Mouse (Mus musculus): ENCODE data around the gene Gm12830. TPM values are rescaled to one million over a fixed set of nuclear protein-coding genes. Genes with fewer than 3 reads are reported as not detected.

Gm12830 gene
- total RNA-seq (2022): not detected

DNA sequence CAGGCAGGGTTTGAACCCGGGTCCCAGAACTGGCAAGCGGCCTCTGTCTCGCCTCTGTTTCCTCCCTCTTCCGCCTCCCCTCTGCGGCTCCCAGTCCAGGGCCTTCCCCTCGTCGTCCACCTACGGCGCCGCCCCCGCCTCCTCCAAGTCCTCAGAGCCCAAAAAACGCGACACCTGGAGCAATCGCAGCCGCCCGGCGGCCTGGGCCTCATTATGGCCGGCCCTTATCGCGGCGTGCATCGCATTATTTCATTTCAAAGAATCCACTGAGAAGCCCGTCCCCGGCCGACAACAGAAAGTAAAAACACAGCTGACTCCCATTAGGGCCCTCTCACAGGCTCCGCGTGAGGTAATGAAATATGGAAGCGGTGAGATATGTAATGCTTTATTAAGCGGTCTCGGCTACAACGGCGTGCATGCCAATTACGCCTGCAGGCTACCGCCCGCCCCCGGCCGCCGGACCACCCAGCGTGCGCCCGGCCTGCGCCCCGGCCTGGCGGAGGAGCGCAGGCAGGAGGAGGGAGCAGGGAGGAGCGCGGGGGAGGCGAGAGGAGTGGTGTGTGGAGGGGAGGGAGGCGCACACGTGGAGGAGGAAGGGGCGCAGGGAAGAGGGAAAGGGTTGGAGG lies at the start of gene Gm12830:
Gene Gm12830 (plus strand): TSS at position 156 of the 626 bp plus-strand sequence.
- peak; percentile 22 to 34 for DNase-seq (ENCODE audit: low spot score in 2 of 2)

DNA sequence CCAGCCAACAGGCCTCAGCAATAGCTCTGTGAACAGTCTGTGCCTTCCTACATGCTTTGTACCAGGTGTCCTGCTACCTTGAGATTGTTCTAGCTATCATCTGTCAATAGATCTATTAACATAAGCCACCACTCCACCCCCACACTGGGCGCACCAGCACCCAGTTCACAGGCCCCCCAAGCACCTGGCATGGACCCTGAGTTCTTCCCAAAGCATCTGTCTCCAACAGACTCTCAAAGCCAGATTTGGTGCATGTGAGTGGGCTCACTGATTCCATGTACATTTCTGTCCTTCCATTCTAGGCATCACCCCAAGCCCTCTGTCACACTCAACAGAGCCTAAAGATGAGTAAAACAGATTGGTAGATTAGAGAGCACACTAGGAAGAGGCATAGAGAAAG lies 48.2 kb upstream of the Gm12830 start:
- peak; percentile 6 to 25 for DNase-seq (ENCODE audit: low spot score in 2 of 2)

DNA sequence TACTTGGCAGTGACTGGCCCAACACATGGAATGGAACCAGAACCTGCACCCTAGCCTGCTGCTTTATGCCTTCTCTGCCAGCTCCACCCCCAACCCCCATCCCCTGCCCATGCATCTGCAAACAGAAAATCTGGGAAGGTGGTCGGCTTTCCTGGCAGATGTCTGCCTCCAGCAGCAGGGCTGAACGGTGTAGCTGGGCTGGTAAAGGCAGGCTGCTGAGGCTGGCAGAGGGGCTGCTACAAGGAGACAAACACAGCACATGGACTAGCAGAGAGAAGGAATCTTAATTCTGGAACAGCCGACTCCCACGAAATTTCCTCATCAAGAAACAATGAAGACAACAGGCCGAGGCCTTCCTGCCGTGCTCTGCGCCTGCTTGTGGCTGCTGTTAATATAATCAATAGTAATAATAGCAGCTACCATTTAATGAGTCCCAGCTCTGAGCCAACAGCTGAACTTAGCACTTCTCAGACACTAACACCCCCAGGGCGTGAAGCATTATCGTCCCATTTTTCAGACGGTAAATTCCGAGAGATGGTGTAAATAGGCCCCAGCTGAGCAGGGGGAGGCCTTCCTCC lies 43.8 kb upstream of the Gm12830 start:
- DNase-seq (ENCODE audit: low spot score in 2 of 2): peak in 1 of 2 experiments; percentile 4

DNA sequence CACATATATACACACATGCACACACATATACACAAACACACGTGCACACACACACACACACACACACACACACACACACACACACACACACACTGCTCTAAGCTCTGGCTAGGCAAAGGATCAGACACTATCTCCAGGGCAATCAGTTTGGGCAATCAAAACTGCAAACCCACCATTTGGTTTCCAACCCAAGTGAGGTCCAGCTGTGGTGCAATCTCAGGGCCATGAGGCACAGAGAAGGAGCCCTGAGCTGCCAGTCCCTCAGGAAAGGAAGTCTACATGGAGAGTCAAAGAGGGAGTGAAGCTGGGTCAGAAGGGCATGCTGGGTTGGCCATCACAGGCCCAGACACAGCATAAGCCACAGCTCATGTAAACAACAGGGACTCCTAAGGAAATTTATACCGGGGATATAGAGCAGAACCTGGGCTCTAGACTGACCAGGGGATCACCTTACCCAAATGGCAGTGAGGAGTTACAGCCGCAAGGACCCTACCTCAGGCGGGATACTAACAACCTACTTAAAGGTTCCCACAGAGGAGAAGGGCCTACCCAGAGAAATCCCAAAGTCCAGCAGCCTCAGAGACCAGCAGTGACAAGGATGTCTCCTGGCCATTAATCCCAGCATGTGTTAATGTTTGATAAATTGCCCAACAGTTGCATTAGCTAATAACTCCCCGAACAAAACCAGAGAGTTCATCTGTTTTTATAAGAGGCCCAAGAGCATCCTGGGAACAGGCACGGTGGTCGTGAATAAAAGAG lies 42.6 kb upstream of the Gm12830 start:
- DNase-seq (ENCODE audit: low spot score in 2 of 2): no peak

DNA sequence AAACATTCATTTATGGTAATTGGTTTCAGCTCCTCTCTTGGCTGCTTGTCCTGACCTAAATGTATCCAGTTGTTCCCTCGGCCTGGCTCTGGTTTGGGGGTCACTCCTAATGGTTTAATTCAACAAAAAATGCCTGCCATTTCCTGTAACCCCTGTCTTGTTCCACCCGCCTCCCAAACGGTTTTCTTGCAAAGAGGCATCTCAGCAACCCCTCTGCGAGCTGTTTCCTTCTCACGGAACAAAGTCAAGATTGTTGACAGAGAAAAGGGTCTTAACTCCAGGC lies 42.1 kb upstream of the Gm12830 start:
- DNase-seq (ENCODE audit: low spot score in 2 of 2): peak in 1 of 2 experiments; percentile 7

DNA sequence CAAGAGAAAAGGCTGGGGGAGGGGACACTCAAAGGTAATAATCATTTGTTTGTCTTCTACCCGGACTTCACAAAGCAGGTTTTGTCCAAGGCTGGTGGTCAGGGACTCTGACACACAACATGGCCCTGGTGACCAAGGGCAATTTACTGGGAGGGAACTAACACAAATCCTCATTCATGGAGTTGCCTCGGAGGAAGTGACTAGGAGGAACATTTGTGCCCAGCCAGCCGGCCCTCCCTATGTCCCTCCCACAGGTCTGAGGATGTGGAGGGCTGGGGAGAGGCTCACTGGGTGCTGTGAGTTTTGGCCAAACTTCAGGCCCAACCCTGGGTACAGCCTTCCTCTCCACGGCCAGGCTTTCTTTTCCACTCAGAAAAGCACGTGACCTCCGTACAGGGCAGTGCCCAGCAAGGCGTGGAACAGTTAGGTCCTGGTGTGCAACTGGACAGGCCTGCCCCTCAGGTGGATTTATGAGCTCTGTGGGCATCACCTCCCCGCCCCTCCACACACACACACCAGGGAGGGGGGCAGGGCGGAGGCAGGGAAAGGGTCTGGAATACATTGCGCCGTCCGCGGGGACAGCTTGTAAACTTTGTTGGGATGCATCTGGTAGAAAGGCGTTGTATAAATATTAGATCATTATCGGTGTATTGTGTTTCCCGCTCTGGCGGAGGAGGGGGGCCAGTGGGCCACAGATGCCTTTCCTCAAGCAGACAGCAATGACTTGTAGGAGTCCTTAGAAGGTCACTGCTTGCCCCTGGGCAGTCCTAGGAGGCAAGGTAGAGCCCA lies 41.6 kb upstream of the Gm12830 start:
- DNase-seq (ENCODE audit: low spot score in 2 of 2): no peak

DNA sequence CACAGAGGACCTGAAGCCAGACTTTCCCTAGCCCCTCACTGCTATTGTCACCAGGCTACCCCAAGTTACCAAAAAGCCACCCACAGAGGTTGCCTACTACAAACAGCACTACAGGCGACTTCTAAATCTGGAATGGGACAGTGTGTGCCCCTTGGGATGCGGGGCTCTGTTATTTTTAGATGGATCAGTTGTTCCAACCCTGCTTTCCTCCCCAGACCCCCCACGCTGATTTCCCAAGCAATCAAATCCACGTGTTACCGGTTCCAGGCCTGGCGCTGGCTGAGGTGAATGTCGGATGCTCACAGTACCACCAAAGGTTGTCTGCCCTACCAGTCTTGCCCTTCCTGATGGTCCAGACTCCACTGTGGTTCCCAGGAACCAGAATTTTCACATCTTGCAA lies 38.7 kb upstream of the Gm12830 start:
- DNase-seq (ENCODE audit: low spot score in 2 of 2): no peak

DNA sequence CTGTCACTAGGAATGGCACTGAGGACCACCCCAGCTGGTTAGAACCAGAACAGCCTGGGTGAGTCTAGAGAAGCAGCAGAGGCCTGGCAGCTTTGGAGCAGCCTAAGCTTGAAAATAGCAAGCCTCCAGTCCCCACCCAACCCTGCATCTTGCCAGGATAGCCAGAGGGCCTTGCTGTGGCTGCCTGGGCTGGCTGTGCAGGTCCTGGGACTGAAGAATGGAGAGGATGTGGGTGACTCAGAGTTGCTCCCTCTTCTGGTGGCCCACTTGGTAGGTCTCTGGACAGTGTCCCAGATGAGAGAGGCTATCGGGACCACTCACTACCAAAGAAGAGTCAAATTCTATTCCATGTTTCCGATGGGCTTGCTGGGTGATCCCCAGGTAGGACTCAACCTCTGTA lies 36.8 kb upstream of the Gm12830 start:
- no peak for DNase-seq (ENCODE audit: low spot score in 2 of 2)

DNA sequence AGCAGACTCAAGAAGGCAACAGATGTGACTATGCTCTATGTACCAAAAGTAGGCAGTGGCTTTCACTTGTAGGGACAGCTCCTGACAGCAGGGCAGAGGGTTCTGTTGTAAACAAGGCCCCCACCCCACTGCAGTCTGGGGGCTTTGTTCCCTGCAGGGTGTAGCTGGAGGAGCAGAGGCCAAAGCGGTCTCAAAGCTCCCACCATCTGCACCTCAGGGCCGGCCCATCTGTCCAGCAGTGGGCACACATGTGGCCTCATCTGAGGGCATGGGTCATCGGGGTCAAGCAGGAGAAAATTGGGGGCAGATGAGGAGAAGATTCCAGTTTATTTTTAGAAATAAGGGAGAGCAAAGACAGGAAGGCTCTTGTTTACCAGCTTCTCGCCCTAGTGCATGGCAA lies 32.7 kb upstream of the Gm12830 start:
- no peak for DNase-seq (ENCODE audit: low spot score in 2 of 2)

DNA sequence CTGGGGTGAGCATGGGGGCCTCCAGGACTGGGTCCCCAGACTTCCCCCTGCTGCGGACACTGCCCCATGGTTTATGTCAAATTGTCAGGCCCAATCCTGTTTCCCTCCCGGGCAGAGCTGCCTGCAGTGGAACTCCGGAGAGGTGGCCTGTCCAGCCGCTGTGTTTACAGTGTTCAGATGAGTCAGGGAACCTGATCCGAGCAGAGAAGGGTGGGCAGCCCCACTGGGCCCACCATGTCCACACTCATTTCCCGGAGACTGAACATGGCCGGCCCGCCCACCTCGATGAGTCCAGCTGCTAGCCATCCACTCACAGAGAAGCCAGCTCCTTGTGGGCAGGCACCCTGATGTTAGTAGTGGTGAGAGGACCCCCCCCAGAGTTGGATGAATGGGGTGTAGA lies 29.9 kb upstream of the Gm12830 start:
- no peak for DNase-seq (ENCODE audit: low spot score in 2 of 2)

DNA sequence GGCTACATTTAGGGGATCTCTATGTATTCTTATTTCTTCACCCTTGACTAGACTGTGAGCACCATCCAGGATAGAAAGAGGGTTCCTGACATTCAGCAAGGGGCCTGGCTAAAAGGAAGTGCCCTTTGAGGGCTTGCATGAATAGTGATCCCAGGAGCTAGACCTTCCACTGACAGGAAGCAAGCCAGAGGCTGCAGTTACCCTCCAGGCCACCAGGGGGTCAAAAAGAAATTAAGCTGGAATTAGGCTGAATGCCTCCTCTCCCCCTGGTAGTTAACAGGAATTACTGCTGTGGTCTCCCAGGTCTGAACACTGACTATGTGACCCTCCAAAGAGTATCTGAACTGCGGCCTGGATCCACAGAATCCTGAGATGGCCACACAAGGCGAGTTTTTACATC lies 27.7 kb upstream of the Gm12830 start:
- no peak for DNase-seq (ENCODE audit: low spot score in 2 of 2)

DNA sequence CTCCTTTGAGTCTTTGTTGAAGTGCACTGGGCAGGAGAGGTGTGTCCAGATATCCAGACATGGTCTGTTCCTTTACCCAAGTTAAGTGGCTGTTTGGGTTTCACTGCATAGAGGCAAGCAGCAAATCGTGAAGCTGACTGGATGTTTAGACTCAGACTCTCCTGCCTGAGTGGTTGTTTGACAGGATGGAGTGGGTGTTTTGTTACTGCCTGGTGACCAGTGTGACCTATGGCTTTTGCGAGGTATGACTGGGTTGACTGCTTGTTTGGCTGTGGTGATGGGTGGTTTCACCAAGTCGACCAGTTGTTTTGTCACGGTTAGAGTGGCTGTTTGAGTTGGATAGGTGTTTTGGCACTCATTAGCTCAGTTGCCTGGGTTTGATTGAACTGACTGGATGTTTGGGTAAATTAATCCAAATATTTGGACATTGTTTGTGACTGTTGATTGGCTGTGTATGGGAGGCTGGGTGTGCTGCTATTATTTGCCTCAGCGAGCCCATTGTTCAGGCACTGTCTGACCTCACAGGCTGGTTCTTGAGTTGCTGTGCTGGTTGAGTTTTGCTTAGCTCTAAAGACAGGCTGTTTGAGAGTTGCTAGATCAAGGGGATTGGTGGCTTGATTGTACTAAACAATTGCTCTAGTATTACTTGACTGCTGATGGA lies 24.1 kb upstream of the Gm12830 start:
- no peak for DNase-seq (ENCODE audit: low spot score in 2 of 2)

DNA sequence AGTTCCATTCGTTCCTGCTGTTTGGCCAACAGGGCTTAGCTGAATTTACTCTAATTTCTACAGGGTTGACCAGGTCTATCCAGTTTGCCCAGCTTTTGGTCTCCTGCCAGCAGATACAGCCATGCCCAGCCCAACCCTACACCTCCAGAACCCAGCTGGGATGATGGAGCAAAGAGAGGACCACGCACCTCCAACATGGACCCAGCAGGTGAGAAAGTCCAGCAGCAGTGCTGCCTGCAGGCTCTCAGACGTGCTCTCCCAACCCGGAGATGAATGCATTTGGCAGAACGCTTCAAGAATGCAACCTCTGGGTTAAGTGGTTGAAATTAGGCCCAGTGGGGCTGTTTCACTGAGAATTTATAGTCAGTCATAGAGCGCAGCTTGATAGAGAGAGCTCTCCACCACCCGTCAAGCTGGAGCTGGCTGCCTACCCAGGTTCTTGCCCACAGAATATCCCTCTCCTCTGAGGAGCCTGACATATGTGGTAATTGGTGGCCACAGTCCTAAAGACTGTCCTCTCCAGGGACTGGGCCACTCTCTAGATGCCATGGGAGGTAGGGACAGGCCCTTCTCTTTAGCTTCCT lies 23.4 kb upstream of the Gm12830 start:
- DNase-seq (ENCODE audit: low spot score in 2 of 2): no peak

DNA sequence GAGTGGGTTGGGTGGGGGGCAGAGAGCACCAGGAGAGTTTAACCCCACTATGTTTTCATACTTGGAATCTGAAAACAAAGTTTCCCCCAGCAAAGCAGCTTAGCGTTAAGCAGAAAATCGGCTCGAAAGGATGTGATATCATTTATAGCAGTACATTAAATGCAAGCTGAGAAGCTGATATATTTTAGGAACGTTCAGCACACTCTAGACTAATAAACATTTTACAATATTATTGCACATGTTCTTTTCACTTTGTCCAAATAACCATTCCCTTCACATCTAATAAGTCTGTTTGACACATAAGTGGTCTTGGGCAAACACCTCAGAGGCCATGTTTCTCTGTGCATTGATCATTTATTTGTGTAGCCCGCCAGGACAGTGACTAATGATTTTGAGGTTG lies 17.4 kb upstream of the Gm12830 start:
- DNase-seq (ENCODE audit: low spot score in 2 of 2): no peak

DNA sequence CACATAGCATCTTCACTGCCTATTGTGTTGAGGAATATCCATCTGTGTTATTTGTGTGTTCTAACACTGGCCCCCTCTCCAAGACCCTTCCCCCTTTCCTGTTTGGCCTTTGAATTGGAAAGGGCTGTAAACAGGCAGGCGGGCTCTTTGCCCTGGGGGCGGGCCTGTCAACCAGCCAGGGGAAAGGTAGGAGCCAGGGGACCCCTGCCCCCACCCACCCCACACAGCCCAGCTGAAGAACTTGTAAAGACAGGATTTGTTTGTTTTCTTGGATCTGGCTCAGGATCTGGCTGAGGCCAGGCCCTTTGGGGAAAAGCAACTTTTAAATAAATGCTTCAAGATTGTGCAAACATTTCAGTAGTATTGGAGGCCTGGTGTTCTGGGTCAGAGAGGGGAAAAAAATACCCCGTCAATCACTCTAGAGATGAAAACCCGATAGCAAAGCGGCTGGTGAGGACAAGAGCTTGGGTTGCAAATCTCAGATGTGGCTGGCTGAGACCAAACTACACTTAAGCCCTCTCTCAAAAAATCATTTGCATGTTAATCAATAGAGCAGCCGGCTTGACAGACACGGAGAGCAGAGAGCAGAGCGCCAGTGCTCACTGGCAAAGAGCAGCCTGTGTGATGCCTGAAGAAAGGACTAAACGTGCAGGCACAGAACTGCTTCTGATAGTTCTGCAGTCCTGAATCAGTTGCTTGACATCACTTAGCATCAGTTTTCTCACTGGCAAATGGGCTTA lies 2.4 kb upstream of the Gm12830 start:
- DNase-seq (ENCODE audit: low spot score in 2 of 2): no peak

DNA sequence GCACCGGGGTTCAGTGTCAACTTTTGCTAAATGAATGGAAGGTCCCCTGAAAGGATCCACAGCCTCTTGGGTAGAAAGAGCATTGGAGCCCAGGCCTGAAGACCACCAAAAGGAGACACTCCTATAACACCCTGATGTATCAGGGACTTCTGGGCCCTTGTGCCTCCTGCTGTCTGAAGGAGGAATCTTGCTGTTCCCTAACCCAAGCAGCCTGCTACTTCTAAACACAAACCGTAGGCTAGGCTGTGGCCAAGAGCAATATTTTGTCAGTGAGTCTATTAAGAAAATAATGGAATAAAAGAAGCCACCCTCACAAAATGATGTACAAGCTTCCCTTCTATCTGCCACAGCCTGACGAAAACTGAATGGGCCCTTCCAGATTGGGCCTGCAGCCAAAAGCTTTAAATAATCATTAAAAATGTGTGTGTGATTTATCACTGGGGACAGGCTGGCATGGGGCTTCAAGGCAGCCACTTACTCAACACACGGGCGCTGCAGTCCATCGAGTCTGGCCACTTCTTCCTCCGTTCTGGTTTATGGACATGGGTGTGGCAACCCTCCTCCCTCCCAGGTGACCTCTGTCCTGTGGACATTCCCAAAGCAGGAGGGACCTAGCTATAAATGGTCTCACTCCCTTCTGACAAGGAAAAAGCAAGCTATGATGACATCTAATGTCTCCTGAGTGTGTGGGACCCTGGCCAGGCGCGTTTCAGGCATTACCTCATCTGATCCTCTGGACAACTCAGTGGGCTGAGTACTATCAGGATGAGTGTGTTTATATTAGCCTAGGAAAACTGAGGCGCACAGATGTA lies 13.5 kb downstream of the Gm12830 start:
- no peak for DNase-seq (ENCODE audit: low spot score in 2 of 2)

DNA sequence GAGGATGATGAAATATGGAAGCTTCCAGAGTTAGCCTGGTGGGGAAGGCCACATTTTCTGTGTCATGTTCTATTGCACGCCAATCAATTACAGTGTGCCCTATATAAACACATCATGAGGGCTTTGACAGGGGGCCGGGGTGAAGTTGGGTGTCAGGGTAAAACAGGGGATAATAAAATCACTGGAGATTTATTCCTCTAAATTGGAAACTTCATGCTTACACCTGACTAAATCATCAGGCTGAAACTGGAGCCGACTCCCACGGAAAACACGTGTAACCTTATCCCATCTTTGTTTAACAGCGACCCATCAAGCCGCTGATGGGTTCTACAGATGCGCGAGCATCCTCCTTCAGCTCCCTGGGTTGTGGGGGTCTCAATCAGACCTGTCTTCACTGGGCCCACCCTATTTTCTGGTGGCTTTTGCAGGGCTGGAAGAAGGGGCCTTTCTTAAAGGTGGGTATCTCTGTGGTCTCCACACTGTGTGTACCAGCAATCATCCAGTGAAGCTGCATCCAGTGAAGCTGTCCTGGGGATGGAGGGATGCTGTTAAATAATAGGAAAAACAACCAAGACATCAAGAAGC lies 19.9 kb downstream of the Gm12830 start:
- DNase-seq (ENCODE audit: low spot score in 2 of 2): no peak

DNA sequence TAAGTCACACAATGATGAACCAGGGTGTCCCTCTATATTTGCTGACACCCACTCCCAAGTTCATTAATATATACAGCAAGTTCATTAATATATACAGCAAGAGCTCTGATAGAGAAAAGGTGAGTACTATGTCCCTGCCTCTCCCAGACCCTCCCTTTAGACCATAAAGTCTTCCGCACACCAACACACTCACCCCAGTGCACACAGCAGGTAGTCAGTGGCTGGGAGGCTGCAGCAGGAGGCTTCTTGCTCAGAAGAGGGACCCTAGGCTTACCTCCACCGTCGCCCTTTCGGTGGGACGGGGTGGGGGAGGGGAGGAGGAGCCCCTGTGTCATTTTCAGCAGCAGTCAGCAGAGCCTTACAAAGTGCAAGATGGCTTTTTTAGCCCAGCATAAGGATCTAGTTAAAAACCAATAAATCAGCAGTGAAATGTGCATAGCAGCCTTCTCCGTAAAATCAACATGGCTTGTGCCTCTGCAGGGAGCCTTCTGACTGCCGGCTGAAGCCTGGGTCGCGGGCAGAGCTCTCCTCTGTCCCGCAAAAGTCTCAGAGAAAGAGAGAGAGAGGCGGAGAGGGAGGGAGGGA lies 20.9 kb downstream of the Gm12830 start:
- DNase-seq (ENCODE audit: low spot score in 2 of 2): no peak

DNA sequence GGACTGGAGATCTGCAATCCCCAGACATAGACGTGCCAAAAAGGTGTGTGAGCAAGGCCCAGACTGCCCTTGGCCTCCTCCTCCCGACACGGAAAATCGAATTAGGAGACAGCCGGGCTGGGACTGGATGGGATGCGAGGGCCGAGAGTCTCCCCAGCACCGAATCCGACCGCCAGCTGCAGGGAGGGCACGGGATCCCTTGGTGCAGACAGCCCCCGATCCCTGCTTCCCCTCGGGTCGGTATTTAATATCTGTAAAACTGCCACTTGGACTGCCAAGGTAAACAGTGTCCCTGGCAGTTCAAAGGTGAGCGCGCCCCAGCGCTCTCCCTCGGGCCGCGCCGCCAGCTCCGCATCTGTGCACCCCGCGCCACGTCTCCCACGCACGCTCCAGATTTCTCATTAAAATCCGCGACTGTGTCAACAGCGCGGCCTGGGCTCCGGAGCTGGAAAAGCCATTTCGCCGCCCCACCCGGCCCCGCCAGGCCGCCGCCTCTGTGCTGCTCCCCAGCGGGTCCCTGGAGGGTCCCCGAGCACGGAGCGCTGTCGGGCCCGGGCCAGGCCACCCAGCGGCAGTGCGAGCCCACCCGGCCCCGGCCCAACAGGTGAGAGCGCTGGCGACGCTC lies 21.7 kb downstream of the Gm12830 start:
- no peak for DNase-seq (ENCODE audit: low spot score in 2 of 2)
